Mouse (Mus musculus) common myeloid progenitor, adult 5-6 weeks (primary cell): Measurements from ENCODE around the gene Fez1. TPM values are rescaled to one million over a fixed set of nuclear protein-coding genes. Genes with fewer than 3 reads are reported as not detected.

Experiments
- ATAC-seq: replicated peaks from 2 replicates; pipeline ENCODE4 v1.8.0; 2016; ENCODE audit warnings: low read depth, mild to moderate bottlenecking, moderate TSS enrichment, inconsistent platforms; ENCODE audit not compliant: poor library complexity, severe bottlenecking
- total RNA-seq: library from RNA; stranded (forward); fragments of 200-1000, 187-1606 nt; gene quantifications from 2 replicates; pipeline ENCODE4 v1.2.3, GENCODE M21; 2017

The Fez1 gene
- total RNA-seq, 1 experiment from 2014 or later = not detected

DNA sequence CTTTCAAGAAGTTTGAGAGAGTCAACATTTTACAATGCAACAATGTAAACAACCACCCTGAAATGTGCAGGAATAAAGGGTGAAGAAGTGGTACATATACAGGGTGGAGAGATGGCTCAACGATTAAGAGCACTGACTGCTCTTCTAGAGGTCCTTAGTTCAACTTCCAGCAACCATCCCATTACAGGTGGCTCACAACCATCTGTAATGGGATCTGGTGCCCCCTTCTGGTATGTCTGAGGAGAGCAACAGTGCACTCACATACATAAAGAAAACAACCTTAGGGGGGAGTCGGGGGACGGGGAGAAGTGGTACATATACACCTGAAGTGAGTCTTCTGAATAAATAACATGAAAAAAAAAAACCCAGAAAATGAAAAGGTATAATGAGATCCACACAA lies 63.6 kb downstream of the Fez1 start:
- ATAC-seq = 0 out of 2 replicates have a peak, but pooled peaks have one; percentile 56

DNA sequence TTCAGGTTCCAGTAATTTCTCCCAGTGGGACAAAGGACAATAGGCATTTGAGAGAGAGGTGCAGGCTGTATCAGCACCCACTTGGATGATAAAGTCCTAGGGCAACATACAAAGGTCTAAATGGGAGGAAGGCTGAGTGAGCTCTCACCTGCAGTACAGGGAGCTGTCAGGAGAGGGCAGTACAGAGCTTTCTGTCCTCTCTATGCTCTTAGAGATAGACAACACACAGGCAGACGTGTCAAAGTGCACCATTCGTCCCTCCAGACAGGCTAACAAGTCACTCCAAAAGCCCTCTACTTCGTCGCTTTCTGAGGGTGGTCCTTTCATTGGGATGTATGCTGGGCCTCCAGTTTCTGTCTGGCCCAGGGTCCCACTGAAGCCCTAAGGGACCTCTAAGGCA lies 68.9 kb downstream of the Fez1 start:
- ATAC-seq = peak; percentile 84

DNA sequence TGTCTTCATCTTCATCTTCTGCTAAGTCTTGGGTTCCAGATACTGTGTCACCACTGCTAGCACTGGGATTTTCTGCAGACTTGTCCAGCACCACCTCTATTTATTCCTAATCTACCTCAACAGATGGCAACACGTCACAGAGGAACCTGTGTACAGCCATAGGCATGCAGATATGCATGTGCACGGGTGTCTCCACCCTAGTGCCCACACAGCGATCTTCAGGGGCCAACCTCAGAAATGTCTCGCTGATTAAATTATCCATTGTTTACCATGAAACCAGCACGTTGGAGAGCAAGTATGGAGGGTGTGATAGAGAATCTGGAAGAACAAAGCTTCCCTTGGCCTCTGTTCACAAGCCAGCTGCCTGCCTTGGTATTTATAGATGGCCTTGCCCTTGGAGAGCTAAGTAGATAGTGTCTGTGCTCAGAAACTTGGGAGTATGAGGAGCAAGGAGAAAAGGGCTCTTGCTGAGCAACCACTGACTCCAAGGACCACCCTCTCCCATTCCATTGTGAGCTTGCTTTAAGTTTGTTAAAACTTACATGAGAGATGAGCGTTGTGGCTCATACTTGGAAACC lies 71.8 kb downstream of the Fez1 start:
- ATAC-seq = no peak

GRCm38 (mm10) chr9:36894242-36894641 lies 72.6 kb downstream of the Fez1 start:
- ATAC-seq = no peak

DNA sequence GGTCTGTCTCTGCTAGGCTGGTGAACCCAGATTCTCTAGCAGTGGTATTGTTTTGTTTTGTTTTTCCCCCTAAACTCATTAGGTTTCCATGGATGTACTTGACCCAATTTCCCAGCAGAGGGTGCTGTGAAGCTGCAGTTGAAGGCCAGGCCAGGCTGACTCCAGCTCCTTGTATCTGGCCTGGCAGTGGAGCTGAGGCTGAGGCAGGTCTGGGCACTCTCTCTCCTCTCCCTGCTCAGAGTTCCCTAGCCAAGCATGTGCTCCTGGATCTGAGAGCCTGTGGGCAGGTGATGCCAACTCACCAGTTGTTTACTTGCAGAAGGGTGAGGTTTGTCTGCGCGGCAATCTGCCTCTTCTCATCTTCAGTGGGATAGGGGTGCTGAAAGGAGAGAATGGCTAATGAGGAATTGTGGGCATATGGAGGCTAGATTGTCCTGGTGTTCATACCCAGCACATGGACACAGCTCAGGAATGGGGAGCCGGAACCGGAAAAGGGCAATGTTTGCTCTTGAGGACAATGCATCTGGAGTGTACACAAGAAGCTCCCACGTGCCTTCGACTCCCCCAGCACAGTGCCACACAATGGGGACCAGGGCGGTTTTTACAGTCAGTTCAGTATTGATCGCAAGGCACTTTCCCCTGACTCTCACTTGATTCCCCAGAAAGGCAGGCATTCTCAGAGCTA lies 73.5 kb downstream of the Fez1 start:
- ATAC-seq = peak; percentile 64

GRCm38 (mm10) chr9:36898560-36898959 lies 76.9 kb downstream of the Fez1 start:
- no peak for ATAC-seq

DNA sequence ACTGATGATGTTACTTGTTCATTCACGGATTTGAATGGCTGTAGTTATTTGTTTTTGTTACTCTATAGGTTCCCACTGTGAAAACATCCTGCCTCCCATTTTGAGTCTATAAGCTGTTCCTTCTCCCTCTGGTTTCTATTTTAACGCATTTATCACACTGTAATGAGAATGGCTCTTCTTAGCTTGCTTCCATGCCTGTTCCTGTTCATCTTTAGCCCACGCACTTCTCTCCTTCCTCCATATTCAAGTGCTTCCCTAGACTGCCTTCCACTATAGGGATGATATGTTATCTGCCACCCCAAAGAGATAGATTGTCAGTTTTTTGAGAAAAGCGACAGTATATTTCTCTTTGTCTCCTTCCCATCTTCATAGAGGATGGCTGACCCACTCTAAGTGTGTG lies 78.8 kb downstream of the Fez1 start:
- no peak for ATAC-seq

DNA sequence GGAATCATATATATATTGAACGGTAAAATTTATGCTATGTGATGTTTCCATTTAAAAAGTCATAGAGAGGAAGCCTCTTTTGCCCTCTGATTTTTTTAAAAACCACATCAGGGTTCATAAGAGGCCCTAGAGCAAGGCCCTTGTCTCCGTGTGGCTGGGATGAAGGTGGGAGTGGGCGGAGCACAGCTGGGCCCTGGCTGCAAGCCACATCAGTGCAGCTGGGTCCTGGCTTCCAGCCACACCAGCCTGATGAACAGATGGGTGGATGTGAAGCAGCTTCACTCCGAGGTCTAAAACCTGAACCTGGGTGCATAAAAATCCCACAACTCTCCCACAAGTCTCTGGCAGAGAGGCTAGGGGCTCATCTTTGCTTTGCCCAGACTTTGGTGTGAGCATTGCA lies 83.8 kb downstream of the Fez1 start:
- ATAC-seq = no peak

GRCm38 (mm10) chr9:36916362-36916761 lies 94.7 kb downstream of the Fez1 start:
- peak; percentile 93 for ATAC-seq

- ATAC-seq = no peak
These were observed 95.3 kb downstream of the Fez1 start for GRCm38 (mm10) chr9:36916915-36917314.

DNA sequence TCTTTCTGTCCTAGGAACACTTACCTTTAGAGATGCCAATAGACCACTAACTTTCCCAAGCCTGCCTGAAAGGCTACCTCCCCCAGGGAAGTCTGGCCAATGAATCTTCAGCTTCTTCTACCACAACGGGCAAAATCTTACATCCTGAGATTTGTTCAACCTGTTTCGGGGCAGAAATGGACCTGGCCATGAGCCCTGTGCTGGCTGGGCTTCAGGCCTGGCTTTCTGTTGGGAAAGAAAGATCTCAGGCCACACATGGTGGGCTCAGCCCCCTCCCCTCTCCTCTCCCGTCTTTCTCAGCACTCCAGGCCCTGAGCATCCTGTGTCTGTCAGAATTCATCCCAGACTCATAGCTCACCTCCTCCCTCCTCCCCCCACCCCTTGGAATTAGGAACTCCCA lies 96.9 kb downstream of the Fez1 start:
- ATAC-seq = no peak

DNA sequence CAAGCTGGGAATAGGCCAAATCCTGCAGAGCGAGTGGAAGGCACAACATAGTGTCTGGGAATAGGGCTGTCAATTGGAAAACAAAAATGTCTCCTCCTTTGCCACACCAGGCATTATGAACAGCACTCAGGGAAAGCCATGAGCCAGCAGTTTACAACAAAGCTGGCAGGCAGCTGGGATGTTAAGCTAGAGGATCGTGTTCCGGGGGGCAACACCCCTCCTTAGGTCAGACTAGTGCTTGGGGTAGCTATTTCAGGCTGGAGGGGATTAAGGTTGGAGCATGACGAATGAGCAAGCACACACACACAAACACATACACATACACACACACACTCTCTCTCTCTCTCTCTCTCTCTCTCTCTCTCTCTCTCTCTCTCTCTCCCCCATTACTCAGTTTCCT lies 97.8 kb downstream of the Fez1 start:
- ATAC-seq = no peak

DNA sequence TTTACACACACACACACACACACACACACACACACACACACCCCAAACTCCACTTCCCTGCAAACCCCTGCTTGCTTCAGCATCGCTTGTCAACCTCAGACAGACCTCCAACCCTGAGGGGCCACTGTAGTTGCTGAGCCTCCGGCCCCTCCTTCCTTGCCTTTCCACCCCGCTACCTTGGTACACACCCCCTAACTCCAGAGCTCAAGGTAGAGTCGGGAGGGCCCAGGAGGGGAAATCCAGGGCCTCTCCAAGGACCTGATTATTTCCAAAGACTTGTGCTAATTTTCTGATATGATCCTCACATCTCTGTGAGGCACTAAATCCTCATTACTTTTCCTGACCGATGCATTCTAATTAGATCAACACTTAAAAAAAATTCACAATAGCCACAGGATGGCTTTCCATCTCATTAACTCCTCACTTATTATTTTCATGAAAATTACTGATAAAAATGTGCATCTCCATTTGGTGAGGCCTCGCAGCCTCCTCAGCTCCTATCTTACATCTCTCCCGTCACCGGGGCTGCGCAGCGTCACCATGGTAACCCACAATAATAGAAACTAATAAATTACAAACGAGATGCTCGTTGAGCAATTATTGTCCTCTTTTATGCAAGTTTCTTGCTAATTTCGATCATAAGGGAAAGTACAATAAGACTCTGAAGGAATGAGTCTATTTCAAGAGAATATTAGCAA lies 100.2 kb downstream of the Fez1 start:
- no peak for ATAC-seq

DNA sequence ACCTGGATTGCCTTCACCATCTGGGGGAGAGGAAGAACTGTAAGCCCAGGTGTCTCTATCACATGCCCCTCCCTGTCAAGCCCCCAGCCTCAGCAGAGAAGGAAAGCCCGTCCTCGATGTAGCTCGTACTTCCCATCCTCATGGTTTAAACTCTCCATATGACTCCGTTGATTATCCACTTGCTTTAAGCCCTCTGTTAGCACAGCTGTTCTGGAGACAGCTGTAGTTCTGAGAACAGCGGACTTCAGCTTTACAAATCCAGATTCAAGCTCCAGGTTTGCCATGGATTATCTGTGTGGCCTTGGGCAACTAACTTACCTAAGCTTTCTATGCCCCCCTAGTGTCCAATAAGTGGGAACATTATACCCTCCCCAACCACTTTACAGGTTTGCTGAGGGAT lies 102.1 kb downstream of the Fez1 start:
- no peak for ATAC-seq

Other genes with a start within 250 kb of the Fez1 start
- gene Gm17689, start 239.2 kb upstream of the Fez1 start, total RNA-seq = not detected in 2 replicates
- gene A630095E13Rik, start 178.5 kb upstream of the Fez1 start, total RNA-seq = not detected in 2 replicates
- not detected in 2 replicates for gene Acrv1, start 128.6 kb upstream of the Fez1 start, total RNA-seq
- 85.5 and 125 TPM in 2 replicates for gene Chek1, start 94.8 kb upstream of the Fez1 start, total RNA-seq
- gene Stt3a, start 54.2 kb upstream of the Fez1 start, total RNA-seq = 572 and 706 TPM in 2 replicates
- gene Ei24, start 24.5 kb upstream of the Fez1 start, total RNA-seq = 32.4 and 39.6 TPM in 2 replicates